Mouse (Mus musculus) CH12.LX (cell line): ENCODE measurements around the gene Tspyl1. TPM values are rescaled to one million over a fixed set of nuclear protein-coding genes. Genes with fewer than 3 reads are reported as not detected.

Experiments
- DNase-seq: peaks from one replicate; pipeline ENCODE4 v3.0.0-alpha.2; 2013; ENCODE audit errors: extremely low read depth
- H3K27ac ChIP-seq: 2 replicates; pipeline ENCODE4 v1.5.1; 2012; ENCODE audit warnings: low read depth, mild to moderate bottlenecking, control low read depth, moderate library complexity; ENCODE audit not compliant: insufficient read depth
- H3K27me3 ChIP-seq: replicated peaks from 2 replicates; pipeline ENCODE3; 2012; ENCODE audit warnings: inconsistent platforms
- H3K36me3 ChIP-seq, 2 experiments: replicated peaks in 1 of 2; 2 replicates each; pipeline versions ENCODE3 to v1.6.1; 2012; ENCODE audit warnings: inconsistent platforms in 1 of 2, low read length in 1 of 2, mild to moderate bottlenecking in 1 of 2, mixed read lengths in 1 of 2, moderate library complexity in 1 of 2; ENCODE audit not compliant: control insufficient read depth in 1 of 2, insufficient read depth in 1 of 2
- H3K4me1 ChIP-seq, 2 experiments: 2 replicates each; pipeline ENCODE4 v1.6.1; 2012; ENCODE audit warnings: inconsistent platforms in 1 of 2, moderate library complexity in 1 of 2; ENCODE audit not compliant: insufficient read depth in 2 of 2, control insufficient read depth in 1 of 2
- H3K4me2 ChIP-seq: 2 replicates; pipeline ENCODE4 v1.6.1; 2012; ENCODE audit warnings: low read depth, mild to moderate bottlenecking, control low read depth; ENCODE audit not compliant: poor library complexity, insufficient read depth, severe bottlenecking
- H3K4me3 ChIP-seq, 3 experiments: fragments of 150-350 bp in 1 of 3; sonication (generic) in 1 of 3; replicated peaks in 1 of 3; 2 replicates each; pipeline versions ENCODE3 to v1.5.1; 2011 to 2012; ENCODE audit warnings: low read depth in 2 of 3, low read length in 2 of 3, mild to moderate bottlenecking in 2 of 3, moderate library complexity in 2 of 3, control low read depth in 1 of 3, improper control_type of control experiment in 1 of 3, inconsistent platforms in 1 of 3, mixed read lengths in 1 of 3; ENCODE audit not compliant: poor library complexity in 1 of 3
- H3K79me2 ChIP-seq: replicated peaks from 2 replicates; pipeline ENCODE4 v1.6.1; 2012; ENCODE audit warnings: mild to moderate bottlenecking, moderate library complexity; ENCODE audit not compliant: control insufficient read depth, poor library complexity, insufficient read depth, severe bottlenecking; ENCODE audit errors: extremely low read depth
- H3K9ac ChIP-seq: 2 replicates; pipeline ENCODE4 v1.6.1; 2012; ENCODE audit warnings: low read depth, mild to moderate bottlenecking, control low read depth, moderate library complexity; ENCODE audit not compliant: insufficient read depth
- H3K9me3 ChIP-seq: replicated peaks from 2 replicates; pipeline ENCODE3; 2012; ENCODE audit warnings: low read length, inconsistent platforms, mixed read lengths
- CHD2 ChIP-seq: IDR thresholded peaks from 2 replicates; pipeline ENCODE4 v1.6.1; 2011; ENCODE audit warnings: low read length, improper control_type of control experiment
- CTCF ChIP-seq, 2 experiments: IDR thresholded peaks in 1 of 2; conservative IDR thresholded peaks in 1 of 2; 2 replicates each; pipeline ENCODE4 v1.5.1; 2011 to 2012; ENCODE audit warnings: low read depth in 2 of 2, low read length in 2 of 2, improper control_type of control experiment in 1 of 2, inconsistent platforms in 1 of 2, mild to moderate bottlenecking in 1 of 2, moderate library complexity in 1 of 2
- E2F4 ChIP-seq: IDR thresholded peaks from 2 replicates; pipeline ENCODE4 v1.6.1; 2011; ENCODE audit warnings: low read depth, low read length, improper control_type of control experiment; ENCODE audit not compliant: insufficient replicate concordance
- ETS1 ChIP-seq: conservative IDR thresholded peaks from 2 replicates; pipeline ENCODE4 v1.6.1; 2012; ENCODE audit warnings: low read depth, mild to moderate bottlenecking, inconsistent platforms, low read length, improper control_type of control experiment, moderate library complexity
- HCFC1 ChIP-seq: IDR thresholded peaks from 2 replicates; pipeline ENCODE4 v1.6.1; 2012; ENCODE audit warnings: low read depth, mild to moderate bottlenecking, inconsistent platforms, low read length, improper control_type of control experiment
- JUN ChIP-seq: IDR thresholded peaks from 2 replicates; pipeline ENCODE4 v1.6.1; 2011; ENCODE audit warnings: low read depth, mild to moderate bottlenecking, low read length, improper control_type of control experiment, moderate library complexity; ENCODE audit not compliant: insufficient read depth
- JUND ChIP-seq: conservative IDR thresholded peaks from 2 replicates; pipeline ENCODE4 v1.6.1; 2011; ENCODE audit warnings: low read depth, low read length, improper control_type of control experiment
- KAT2A ChIP-seq: IDR thresholded peaks from 2 replicates; pipeline ENCODE4 v1.6.1; 2012; ENCODE audit warnings: low read length, improper control_type of control experiment, inconsistent platforms; ENCODE audit not compliant: insufficient replicate concordance
- MAFK ChIP-seq: IDR thresholded peaks from 2 replicates; pipeline ENCODE4 v1.6.1; 2011; ENCODE audit warnings: low read length, improper control_type of control experiment; ENCODE audit not compliant: insufficient replicate concordance
- MXI1 ChIP-seq: IDR thresholded peaks from 2 replicates; pipeline ENCODE4 v1.6.1; 2011; ENCODE audit warnings: mild to moderate bottlenecking, low read depth, low read length, improper control_type of control experiment
- NELFE ChIP-seq: IDR thresholded peaks from 2 replicates; pipeline ENCODE4 v1.6.1; 2011; ENCODE audit warnings: low read depth, low read length, improper control_type of control experiment
- NRF1 ChIP-seq: IDR thresholded peaks from 2 replicates; pipeline ENCODE4 v1.6.1; 2014; ENCODE audit warnings: low read depth, mild to moderate bottlenecking, inconsistent platforms, low read length, improper control_type of control experiment, moderate library complexity
- PAX5 ChIP-seq: IDR thresholded peaks from 2 replicates; pipeline ENCODE4 v1.6.1; 2012; ENCODE audit warnings: low read length, inconsistent platforms, mixed read lengths
- POLR2A ChIP-seq: IDR thresholded peaks from 2 replicates; pipeline ENCODE4 v1.6.1; 2011; ENCODE audit warnings: low read depth, mild to moderate bottlenecking, improper control_type of control experiment, low read length
- RAD21 ChIP-seq: IDR thresholded peaks from 2 replicates; pipeline ENCODE4 v1.6.1; 2011; ENCODE audit warnings: low read depth, mild to moderate bottlenecking, low read length, improper control_type of control experiment, moderate library complexity
- RCOR1 ChIP-seq: conservative IDR thresholded peaks from 2 replicates; pipeline ENCODE4 v1.6.1; 2012; ENCODE audit warnings: low read depth, mild to moderate bottlenecking, inconsistent platforms, low read length, improper control_type of control experiment
- SIN3A ChIP-seq: IDR thresholded peaks from 2 replicates; pipeline ENCODE4 v1.6.1; 2012; ENCODE audit warnings: low read length, improper control_type of control experiment, inconsistent platforms
- SMC3 ChIP-seq: IDR thresholded peaks from 2 replicates; pipeline ENCODE4 v1.6.1; 2011; ENCODE audit warnings: low read depth, low read length, improper control_type of control experiment
- UBTF ChIP-seq: IDR thresholded peaks from 2 replicates; pipeline ENCODE4 v1.6.1; 2012; ENCODE audit warnings: low read depth, mild to moderate bottlenecking, inconsistent platforms, low read length, improper control_type of control experiment, moderate library complexity
- ZC3H11A ChIP-seq: IDR thresholded peaks from 2 replicates; pipeline ENCODE4 v1.6.1; 2012; ENCODE audit warnings: low read depth, mild to moderate bottlenecking, inconsistent platforms, low read length, improper control_type of control experiment
- ZKSCAN1 ChIP-seq: IDR thresholded peaks from 2 replicates; pipeline ENCODE4 v1.6.1; 2012; ENCODE audit warnings: low read depth, inconsistent platforms, low read length, improper control_type of control experiment, borderline replicate concordance
- ZMIZ1 ChIP-seq: IDR thresholded peaks from 2 replicates; pipeline ENCODE4 v1.6.1; 2012; ENCODE audit warnings: low read depth, mild to moderate bottlenecking, inconsistent platforms, low read length, improper control_type of control experiment
- ZNF384 ChIP-seq: IDR thresholded peaks from 2 replicates; pipeline ENCODE4 v1.6.1; 2012; ENCODE audit warnings: low read depth, low read length, improper control_type of control experiment, inconsistent platforms
- dilution Hi-C: fragments of 300-500 bp; cut with MboI; formaldehyde crosslinking; loops from 2 replicates; pipeline ENCODE4 v1.14.3; 2020; ENCODE audit warnings: low sequenced_read_pairs; ENCODE audit not compliant: extremely low pct_unique_long_range_greater_than_20kb, extremely low pct_ligation_motif_present
- in situ Hi-C: fragments of 300-500 bp; cut with MboI; formaldehyde crosslinking; loops from 3 replicates; pipeline ENCODE4 v1.14.3; 2019; ENCODE audit warnings: low sequenced_read_pairs, low pct_ligation_motif_present, low pct_unique_long_range_greater_than_20kb, mixed read lengths
- polyA plus RNA-seq: library from polyadenylated mRNA; unstranded; fragments of >175 nt; gene quantifications from 2 replicates; pipeline ENCODE4 v1.2.1, GENCODE M21; 2012; ENCODE audit warnings: low read depth; ENCODE audit not compliant: insufficient read length
- total RNA-seq, 2 experiments: library from RNA; depleted of rRNA; stranded (reverse); fragments of 300-350 nt in 1 of 2; fragments of >200 nt in 1 of 2; gene quantifications; 2 replicates each; pipeline ENCODE4 v1.2.3; 2012 to 2014

Tspyl1 gene
- total and polyA plus RNA-seq, 3 experiments: 18.9 to 23.7 (median 19.7) TPM

DNA sequence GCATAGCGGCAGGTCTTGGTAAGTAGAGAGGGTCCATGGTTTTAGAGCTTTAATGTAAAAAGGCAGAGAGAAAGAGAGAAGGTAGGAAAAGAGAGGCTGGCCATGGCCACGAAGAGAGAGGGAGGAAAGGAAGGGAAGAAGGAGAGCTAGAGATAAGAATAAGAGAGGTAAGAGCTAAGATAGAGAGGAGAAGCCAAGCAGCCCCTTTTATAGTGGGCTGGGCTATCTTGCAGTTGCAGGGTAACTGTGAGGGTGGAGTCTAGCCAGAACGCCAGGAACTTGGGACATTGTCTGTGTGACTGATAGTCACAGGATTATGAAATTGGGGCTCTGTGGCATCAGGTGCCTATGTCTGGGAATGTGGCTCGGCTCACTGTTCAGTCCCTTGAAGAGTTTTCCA, 43.5 kb upstream of the Tspyl1 start:
- H3K27me3 ChIP-seq: no peaks in the 10 kb centered on the region
- in situ Hi-C loops (no loop called here), dilution Hi-C loops (no loop called here)
- no peak overlapping the region for H3K9ac ChIP-seq
- no peak overlapping the region for H3K4me2 ChIP-seq
- no peaks in the 10 kb centered on the region for H3K36me3 ChIP-seq
- DNase-seq: no peak
- peaks cover 0 to 5% of the 10 kb centered on the region in 2 experiments; a peak in 2 of 4 replicates for H3K4me1 ChIP-seq
- no peaks in the 10 kb centered on the region for H3K79me2 ChIP-seq
- TF ChIP-seq ETS1: no peak
- no peak for TF ChIP-seq RCOR1
- no peak for TF ChIP-seq JUND
- no peak for TF ChIP-seq ZMIZ1
- no peak for TF ChIP-seq ZC3H11A
- TF ChIP-seq ZKSCAN1: no peak
- TF ChIP-seq MXI1: no peak
- H3K9me3 ChIP-seq: no peaks in the 10 kb centered on the region
- H3K4me3 ChIP-seq: no peak overlapping the region
- no peak overlapping the region for H3K27ac ChIP-seq

DNA sequence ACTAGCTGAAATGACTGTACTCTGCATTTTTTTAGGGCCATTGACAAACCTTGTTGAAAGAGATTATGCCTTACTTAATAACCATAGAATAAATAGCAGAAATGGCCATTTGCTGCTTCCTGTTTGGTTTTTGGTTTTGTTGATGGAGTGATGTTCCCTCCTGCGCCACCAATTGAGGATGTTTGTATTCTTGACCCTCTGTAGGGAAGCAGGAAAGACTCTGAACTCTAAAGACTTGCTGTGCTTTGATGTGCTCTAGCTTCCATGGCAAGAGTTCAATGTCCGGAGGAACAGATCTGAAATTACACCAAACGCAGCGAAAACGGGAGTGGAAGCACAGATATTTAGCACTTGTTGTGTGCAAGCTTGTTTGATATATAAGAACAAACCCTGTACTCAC, 37.2 kb upstream of the Tspyl1 start:
- in situ Hi-C loops: no loop called here

More for the DNA sequence above, 37.2 kb upstream of the Tspyl1 start:
- H3K9ac ChIP-seq: no peak overlapping the region
- no peaks in the 10 kb centered on the region for H3K9me3 ChIP-seq
- no peak for TF ChIP-seq E2F4
- TF ChIP-seq HCFC1: no peak
- TF ChIP-seq UBTF: no peak
- TF ChIP-seq NRF1: no peak
- TF ChIP-seq ETS1: no peak
- TF ChIP-seq POLR2A: no peak
- TF ChIP-seq RAD21: no peak
- TF ChIP-seq MAFK: no peak
- no peak for TF ChIP-seq ZC3H11A
- no peak for TF ChIP-seq PAX5
- no peak for TF ChIP-seq RCOR1
- TF ChIP-seq NELFE: no peak
- no peak for TF ChIP-seq JUN
- no peak for TF ChIP-seq SMC3
- TF ChIP-seq SIN3A: no peak
- TF ChIP-seq KAT2A: no peak
- TF ChIP-seq CHD2: no peak
- no peak for TF ChIP-seq CTCF (conservative IDR thresholded peaks at IDR 0.05 in 1 of 2, IDR thresholded peaks at IDR 0.05 in 1 of 2; ENCODE audit: low read depth in 2 of 2, low read length in 2 of 2)
- no peak for TF ChIP-seq ZNF384
- no peak for TF ChIP-seq ZKSCAN1
- dilution Hi-C loops: no loop called here
- H3K36me3 ChIP-seq: no peaks in the 10 kb centered on the region
- no peaks in the 10 kb centered on the region for H3K79me2 ChIP-seq
- no peaks in the 10 kb centered on the region for H3K27me3 ChIP-seq
- no peak for DNase-seq
- peaks cover 0 to 5% of the 10 kb centered on the region in 2 experiments; a peak in 2 of 4 replicates for H3K4me1 ChIP-seq
- no peak overlapping the region for H3K4me2 ChIP-seq
- H3K27ac ChIP-seq: no peak overlapping the region
- no peak overlapping the region for H3K4me3 ChIP-seq
